Mouse (Mus musculus): ENCODE data around the gene Uvrag.

- TF ChIP-seq POLR2A (IDR thresholded peaks at IDR 0.05; ENCODE audit: low read depth, low read length) (no peak), CTCF (IDR thresholded peaks at IDR 0.05; ENCODE audit: borderline replicate concordance, insufficient read depth, low read length) (no peak)
These were observed 153.9 kb downstream of the Uvrag start for GRCm38 (mm10) chr7:98986962-98987441.
